Mouse (Mus musculus) heart, postnatal 25 days (tissue): ENCODE measurements around the gene Pard3b. TPM values are rescaled to one million over a fixed set of nuclear protein-coding genes. Genes with fewer than 3 reads are reported as not detected.
A peak's percentile ranks its signal among the peaks of the same experiment; 100 is the strongest.

ENCODE experiments used
- DNase-seq: peaks from one replicate; pipeline ENCODE4 v3.0.0; 2022; ENCODE audit warnings: low spot score
- intact Hi-C: fragments of 180-260 bp; cut with DNase I; formaldehyde crosslinking; loops from one replicate; pipeline ENCODE4 v1.15.1; 2025
- total RNA-seq, 2 experiments: library from RNA; stranded (reverse); gene quantifications; 2 replicates each; pipeline ENCODE4 v1.2.3; 2021

Gene Pard3b
- total RNA-seq, 2 experiments from 2014 or later, result 11.5 to 12.4 TPM

DNA sequence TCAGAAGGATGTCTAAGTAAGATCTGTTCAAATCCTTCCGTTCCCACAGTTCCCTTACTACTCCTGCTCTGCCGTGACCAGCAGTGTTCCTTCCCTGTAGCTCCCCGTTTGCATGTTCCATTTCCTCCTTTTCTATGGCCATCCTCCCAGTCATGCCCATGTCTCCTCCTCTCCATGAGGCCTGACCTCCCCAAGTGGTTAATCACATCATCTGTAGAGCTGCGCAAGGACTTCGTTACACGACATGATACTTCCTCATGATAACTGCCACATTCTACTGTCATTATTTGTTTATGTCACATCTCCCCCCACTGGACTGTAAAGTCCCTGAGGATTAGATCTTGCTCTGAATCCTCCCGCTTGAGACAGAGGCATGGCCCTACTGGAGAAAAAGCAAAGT lies 882.7 kb downstream of the Pard3b start:
- no peak for DNase-seq
- intact Hi-C loops, result no loop called here

DNA sequence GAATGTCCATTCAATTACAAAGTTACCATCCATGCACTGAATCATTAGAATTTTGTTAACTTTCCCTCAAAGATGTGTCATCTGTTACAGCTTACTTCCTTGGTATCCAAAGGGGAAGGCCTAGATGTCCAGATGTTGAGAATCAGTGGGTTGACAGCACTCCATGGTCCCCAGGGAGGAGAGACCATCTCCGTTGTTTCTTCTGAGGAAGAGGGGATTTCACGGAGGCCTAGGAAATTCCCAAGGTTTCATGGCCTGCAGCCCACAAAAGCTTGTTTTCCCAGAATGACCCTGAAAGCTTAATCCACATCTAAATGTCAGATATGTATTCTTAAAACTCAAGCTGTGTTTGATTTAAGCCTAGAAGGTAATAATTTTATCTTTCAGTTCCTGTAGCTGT lies 884.1 kb downstream of the Pard3b start:
- intact Hi-C loops, result no loop called here
- DNase-seq, result peak; percentile 5

DNA sequence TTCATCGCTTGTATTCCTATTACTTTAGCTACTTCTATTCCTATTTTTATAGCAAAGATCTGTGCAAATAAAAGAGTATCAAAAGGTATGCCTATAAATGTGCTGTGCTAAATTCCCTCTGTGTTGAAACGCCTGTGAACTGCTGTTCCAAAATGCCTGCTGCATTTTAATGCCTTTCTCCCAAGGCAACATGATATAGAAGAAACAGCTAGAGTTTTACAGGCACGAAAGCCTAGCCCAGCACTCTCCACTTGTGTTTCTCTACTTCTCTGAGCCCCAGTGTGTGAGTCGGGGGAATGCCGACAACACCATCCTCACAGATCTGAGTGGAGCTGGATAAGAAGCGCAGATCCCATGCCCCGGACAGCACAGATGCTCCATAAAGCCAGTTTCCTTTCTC lies 889.2 kb downstream of the Pard3b start:
- DNase-seq, result no peak
- intact Hi-C loops, result no loop called here

DNA sequence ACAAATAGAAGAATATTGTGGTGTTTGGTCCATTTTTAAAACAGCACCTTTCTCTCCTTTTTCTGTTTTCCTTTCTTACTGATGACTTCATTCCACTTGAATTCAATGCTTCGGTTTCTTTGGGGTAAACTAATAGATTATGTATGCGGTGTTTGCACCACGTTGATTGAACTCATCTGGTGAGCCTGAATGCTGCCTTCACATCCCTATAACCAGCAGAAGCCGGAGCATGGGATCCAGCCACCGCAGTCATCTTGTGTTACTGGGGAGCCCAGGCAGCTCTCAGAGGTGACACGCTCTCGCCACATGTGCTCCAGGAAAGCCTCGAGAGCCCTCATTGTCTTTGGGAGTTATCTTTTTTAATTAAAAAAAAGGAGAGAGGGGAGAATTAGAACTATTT lies 891.3 kb downstream of the Pard3b start:
- intact Hi-C loops, result no loop called here

DNA sequence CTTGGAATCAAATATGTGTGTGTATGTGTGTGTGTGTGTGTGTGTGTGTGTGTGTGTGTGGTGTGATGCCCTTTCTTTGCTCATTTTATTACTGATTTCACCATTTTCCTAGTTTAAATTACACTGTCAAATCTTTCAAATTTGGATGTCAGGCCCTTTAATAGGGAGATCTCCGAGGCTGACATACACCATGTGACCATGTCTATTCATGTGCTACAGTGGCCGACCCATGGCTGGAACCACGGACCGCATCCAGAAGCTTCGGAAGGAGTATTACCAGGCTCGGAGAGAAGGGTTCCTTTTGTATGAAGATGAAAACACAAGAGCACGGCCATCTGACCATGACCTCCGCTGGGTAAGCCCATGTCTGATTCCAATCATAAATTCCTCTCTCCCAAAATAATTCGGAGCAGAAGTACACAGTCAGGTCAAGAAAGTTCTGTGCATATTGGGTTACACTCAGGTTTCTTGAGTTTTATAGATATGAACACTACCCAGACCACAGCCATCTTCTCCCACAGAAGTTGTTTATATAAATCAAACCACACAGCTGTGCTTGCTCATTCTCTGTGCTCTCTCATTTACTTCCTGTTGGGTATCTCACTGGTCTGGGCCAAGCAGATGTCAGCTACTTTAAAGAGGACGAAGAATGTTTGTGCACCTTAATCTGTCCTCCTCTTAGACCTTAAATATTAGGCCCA lies 894.0 kb downstream of the Pard3b start:
- intact Hi-C loops, result no loop called here
- no peak for DNase-seq

More for the DNA sequence above, 891.3 kb downstream of the Pard3b start:
- DNase-seq, result no peak

DNA sequence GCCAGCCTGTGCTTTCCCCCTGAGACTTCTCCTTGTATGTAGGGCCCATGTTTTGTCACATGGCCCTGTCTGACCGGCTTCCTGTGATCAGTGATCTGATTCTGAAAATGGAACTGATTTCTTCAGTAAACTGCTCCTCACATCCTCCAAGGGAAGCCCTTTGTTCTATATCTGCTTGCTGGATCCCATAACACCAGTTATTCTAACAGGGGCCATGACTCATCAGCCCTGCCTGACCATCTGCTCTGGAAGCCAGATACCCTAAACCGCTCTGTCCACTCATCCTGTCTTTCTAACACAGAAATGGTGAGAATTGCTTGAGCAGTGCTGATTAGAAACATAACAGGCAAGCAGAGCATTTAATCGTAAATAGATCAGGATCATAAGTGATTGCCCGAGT lies 910.3 kb downstream of the Pard3b start:
- intact Hi-C loops, result no loop called here
- no peak for DNase-seq

DNA sequence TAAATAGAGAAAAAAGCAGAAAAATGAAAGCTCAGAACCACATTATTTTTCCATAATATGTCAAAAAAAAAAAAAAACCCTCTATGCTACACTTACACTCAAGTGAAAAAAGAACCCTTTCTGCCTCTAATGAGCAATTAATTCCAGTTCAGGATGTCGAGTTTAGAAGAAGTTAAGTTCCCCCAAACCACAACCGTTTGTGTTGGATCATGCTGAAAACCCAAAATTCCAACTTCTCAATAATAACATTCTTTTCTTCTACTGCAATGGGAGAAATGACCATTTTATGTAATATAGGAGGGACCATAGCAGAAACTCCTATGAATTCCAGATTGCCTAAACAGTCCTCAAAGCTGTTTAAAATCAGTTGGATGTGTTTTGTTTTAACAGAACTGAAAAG lies 911.9 kb downstream of the Pard3b start:
- intact Hi-C loops, result no loop called here
- no peak for DNase-seq

DNA sequence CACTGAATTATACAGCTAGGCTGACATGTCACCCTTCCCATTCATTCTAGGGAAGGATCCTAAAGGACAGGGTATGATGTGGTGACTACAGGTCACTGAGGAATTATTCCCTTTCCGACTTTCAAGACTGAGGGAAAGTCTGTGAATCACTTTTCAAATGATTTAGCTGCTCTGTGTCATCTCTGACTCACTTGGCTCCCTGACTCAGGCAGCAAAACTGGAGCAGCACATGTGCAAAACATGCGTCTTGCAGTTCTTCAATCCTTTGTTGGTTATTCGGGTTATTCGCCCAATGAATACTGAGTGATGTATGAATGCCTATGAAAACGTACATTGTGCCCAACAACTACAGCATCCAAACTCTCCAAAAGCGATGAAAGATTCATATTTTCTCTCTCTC lies 912.9 kb downstream of the Pard3b start:
- DNase-seq, result no peak
- intact Hi-C loops, result no loop called here

DNA sequence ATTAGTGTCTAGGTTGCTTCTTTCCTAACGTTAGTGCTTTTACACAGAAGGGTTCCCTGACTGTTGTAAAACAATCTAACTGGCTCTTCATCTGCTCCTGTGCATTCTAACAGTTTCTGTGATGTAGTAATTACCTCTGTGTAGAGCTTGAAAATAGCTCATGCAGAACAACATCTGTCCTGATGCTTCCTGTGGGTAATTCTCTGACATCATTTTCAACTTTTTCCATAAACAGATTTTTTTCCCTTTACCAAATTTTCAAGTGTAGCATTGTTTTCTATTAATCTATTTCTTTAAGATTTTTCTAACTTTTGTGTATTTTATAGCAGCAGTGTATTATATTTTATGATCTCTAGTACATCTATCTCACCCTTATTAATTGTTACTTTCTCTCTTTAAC lies 917.2 kb downstream of the Pard3b start:
- no peak for DNase-seq
- intact Hi-C loops, result no loop called here

DNA sequence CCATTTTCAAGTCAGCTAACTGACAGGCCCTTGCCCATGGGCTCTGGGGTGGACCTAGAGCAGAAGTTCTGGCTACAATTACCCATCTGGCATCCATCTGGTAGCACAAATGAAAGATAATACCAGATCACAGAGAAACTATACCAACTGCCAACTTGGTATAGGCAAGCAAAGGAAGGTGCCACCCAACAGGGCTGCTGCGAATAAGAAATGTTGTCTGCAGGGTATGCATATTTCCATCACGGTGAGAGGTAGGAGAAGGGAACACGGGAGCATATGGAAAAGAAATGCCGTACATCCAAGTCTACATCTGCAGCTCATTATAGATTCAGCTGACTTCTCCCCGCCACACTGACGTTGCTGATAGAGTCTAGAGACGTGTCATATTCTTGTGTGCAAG lies 924.4 kb downstream of the Pard3b start:
- no peak for DNase-seq
- intact Hi-C loops, result no loop called here

DNA sequence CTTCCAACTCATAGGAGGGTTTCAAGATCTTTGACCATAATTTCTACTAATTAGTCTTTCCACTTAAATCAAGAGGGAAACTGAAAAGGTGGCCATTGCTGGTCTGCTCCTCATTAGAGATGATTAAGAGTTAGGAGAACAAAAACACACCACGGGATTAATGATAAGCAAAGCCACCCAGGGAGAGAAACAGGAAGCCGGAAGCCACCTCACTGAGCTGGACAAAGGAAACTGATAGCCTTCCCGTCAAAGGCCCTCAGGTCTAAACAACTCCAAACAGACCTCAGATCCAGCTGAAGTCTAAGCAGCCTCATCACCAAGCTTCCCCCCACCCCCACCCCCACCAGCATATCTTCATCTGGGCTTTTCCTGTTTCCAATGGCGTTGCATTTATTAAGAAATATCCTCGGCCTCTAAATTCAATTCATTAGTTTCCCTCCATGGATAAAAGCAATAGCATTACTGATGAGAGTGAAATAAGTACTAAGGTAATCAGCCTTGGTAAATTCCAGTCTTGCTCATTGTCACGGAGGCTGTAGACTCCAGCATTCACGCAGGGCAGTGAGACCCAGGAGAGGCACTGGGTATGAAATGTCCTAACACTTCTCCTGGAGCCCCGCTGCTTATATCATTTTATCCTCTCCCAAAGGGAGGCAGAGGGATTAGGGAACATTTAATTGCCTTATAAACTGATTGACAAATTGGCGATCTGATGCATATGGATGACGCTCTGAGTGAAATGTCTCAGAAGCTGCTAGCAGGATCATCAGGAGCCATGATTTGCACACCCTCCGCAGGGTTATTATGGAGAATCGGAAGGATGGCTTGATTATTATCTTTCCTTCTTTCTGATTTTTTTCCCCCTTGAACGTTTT lies 925.9 kb downstream of the Pard3b start:
- DNase-seq, result no peak
- intact Hi-C loops, result no loop called here

DNA sequence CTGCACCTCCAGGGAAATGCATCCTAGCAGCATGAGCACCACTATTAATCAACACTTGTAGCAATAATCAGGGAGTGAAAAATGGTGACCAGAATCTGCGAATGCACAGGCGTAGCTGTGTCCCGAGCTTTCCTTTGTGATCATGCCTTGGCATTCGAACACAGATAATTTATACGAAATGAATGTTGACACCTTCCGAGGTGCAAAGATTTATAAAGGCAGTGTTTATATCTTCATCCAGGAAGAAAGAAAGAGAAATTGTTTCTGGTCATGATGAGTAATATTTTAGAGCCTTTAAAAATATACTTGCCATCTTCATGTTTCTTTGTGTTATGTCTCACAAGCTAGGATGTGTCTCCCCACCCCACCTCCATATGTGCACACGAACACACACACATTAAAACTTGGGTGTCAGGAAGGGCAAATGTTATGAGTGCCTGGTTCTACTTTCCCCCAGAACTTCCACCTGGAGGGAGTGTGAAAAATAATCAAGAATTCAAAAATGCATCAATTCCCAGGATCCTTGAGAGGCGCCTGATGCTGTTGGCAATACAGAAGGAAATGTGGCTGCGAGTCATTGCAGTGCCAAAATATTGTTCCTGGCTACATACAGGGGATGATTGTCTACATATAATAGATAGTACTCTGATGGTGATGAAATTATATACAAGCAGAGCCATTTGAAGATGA lies 926.6 kb downstream of the Pard3b start:
- intact Hi-C loops, result no loop called here
- DNase-seq, result no peak

DNA sequence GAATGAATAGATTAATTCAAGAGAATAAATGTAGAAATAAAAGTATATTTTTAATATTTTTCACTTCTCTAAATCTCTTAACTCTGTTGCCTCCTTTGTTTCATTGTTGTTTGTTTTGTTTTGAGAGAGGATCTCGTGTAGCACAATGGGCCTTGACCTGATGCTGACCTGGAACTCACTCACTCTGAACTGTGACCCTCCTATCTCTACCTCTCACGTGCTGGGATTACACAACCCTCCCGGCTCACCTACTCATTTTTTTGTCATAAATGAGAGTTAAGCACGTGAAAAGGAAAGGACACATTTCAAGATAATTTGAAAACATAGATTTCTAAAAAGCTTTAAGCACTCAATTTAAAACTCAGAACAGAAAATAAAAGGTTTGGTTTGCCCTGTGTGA lies 928.0 kb downstream of the Pard3b start:
- no peak for DNase-seq
- intact Hi-C loops, result no loop called here

DNA sequence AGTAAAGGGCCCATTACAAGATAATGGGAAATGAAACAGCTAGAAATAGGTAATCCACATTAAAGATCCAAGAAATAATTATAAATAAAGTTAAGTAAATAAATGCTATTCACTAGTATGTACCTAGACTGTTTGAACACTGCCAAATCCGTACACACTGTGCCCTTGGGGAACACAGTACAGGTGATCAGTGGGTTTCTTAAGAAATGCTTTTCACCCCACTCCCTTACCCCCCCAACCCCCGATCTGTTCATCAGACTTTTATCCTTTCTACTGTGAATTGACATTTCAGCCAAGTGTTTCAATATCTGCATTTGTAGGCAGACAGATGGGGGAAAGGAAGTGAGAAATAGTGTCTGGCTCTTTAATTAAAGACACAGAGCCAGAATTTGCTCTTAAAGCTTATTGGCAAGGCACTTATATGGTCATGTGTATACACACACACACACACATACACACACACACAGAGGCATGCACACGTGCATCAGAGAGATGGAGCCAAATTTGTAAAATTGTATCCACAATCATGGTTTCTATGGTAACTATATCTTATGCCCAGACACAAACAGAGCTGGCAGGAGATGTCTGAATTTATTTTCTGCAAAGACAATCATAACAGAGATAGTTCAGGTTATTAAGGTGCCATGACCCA lies 938.4 kb downstream of the Pard3b start:
- DNase-seq, result no peak
- intact Hi-C loops, result no loop called here

DNA sequence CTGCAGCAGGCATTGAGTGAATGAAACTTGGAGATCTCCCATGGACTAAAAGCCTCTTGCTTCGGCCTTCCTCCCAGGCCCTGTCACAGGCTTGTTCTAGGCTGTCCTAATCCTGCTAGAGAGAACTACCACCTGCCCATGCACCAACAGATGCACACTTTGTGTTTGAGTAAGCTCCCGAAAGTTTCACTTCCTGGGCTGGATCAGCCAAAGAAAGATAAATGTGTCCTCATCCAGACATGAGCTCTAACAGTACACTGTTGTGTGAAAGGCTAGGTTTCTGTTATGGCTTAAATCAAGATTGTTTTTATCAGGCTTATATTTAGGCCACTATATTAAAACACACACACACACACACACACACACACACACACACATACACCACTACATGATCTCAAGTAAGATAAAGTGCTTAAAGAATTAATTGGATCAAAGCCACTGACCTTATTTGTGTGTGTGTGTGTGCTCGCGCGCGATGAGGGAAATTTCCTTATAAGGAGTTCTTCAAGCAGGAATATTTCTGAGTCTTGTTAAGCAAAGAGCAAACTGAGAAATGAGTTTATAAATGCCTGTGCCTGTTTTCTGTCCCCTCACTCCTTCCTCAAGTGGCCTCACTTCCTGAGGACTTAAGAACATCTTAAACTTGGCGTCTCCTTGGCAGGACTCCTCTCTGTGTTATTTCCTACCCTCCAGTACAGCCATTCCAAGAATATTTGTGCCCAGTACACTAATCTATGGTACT lies 940.6 kb downstream of the Pard3b start:
- intact Hi-C loops, result no loop called here

DNA sequence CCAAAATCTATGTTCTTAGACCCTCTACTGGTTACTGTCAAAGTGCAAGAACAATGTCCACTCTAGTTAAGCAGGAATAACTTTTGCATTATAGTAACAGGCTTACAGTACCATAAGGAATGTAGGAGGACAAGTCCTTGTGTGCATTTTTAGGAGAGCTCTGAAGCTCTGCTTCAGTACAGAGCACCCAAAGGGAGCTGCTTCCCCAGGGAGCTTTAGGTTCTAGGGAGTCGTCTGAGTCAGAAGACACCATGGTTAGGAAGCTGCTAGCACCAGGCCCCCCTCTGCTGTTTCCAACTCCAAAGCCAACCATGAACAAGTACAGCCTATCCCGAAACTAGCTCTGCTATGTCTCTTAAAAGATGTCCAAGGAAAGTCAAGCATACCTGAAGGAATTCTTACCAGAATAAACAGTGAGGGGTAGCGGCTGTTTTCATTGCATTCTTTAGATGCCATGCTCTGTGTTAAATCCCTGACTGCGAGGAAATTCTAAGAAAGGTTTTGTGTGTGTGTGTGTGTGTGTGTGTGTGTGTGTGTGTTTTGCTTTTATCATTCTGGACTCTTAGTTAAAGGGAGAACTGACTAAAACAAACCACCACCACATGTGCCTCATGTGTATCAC lies 941.8 kb downstream of the Pard3b start:
- intact Hi-C loops, result no loop called here

More for the DNA sequence above, 940.6 kb downstream of the Pard3b start:
- DNase-seq, result no peak

DNA sequence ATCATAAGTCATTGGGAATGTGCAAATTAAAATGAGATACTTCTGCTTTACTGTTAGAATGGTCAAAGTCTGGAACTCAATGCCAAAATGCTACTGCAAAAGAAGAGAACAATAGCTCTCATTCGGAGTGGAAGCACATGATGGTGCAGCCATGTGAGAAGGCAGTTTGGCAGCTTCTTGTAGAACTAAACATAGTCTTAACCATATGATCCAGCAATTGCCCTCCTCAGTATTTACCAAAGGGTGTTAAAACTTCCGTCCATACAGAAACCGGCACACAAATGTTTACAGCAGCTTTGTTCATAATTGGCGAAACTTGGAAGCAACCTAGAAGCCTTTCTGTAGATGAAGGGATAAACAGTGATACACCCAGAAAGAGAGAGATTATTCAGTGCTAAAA lies 943.9 kb downstream of the Pard3b start:
- intact Hi-C loops, result no loop called here
- no peak for DNase-seq

More for the DNA sequence above, 941.8 kb downstream of the Pard3b start:
- no peak for DNase-seq

DNA sequence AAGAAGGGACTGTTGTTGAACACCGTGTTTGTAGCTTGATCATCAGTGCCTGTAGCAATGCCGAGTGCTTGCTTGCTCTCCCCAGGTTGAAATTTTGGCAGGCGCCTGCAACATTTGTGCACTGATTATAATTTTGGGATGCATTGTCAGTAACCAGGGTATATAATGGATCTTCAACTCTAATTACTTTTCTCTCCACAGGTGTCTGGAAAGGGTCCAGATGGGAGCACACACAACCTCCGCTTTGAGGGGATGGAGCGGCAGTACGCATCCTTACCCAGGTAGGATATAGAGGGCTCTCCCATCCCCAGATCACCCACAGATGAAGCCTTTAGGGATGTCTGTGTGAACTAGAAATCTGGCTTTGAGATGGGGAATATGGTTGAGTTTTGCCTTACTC lies 948.9 kb downstream of the Pard3b start:
- no peak for DNase-seq
- intact Hi-C loops, result no loop called here
